Mouse (Mus musculus): Measurements from ENCODE around the gene Ntn1.

GRCm38 (mm10) chr11:68168427-68168826 is 232.2 kb downstream of the Ntn1 start:
- TF ChIP-seq POLR2A (IDR thresholded peaks at IDR 0.05; ENCODE audit: low read depth, low read length) (no peak), CTCF (IDR thresholded peaks at IDR 0.05; ENCODE audit: borderline replicate concordance, insufficient read depth, low read length) (no peak)

All from embryonic fibroblast, embryonic 13.5 days (primary cell).